Mouse (Mus musculus): ENCODE results near the gene Trpv3. TPM values are rescaled to one million over a fixed set of nuclear protein-coding genes. Genes with fewer than 3 reads are reported as not detected.

Trpv3 gene
- total RNA-seq (2021): not detected
- long read RNA-seq, experiment 1: 0 reads
- long read RNA-seq, experiment 2: 0 reads

DNA sequence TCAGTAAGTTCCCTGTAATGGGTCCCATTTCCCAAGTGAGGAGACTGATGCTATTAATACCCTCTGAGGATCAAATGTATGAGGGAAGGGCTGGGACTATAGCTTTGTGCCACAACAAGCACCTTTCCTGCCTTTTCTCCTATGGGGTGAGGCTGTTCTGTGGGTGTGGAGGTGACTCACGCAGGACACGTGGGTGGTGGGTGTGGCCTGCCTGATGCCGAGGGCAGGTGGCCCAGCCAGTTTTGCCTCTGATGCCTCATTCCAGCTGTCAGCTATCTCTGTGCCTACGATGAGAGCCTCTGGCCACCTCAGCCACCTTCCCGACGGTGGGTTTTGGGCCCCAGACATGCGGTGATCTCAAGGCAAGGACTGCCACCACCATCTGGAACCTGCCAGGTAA, at the start of gene Trpv3:
Gene Trpv3, plus strand, starts transcription at position 122 of the 400 bp plus-strand sequence.
- DNase-seq: no peak

- no peak for DNase-seq
These were observed 47.5 kb upstream of the Trpv3 start for GRCm38 (mm10) chr11:73219671-73220070.

- no peak for DNase-seq
These were observed 46.5 kb upstream of the Trpv3 start for GRCm38 (mm10) chr11:73220651-73221050.

DNA sequence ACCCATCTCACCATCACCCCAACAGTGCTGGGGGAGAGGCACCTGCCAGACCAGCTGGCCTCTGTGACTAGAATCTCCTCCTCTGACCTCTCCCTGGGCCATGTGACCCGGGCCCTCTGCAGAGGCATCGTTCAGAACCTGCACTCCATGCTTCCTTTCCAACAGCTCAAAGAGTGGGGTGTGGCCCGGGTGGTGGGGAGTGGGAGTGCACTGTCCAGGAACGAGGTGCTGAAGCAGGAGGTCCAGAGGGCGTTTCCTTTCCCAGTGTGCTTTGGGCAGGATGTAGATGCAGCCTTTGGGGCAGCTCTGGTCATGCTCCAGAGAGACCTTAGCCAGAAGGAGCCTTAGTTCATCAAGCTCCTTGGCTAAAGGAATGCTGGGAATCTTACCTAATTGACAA, 44.3 kb upstream of the Trpv3 start:
- no peak for DNase-seq

GRCm38 (mm10) chr11:73223966-73224365, 43.2 kb upstream of the Trpv3 start:
- DNase-seq: peak; percentile 51 to 54

DNA sequence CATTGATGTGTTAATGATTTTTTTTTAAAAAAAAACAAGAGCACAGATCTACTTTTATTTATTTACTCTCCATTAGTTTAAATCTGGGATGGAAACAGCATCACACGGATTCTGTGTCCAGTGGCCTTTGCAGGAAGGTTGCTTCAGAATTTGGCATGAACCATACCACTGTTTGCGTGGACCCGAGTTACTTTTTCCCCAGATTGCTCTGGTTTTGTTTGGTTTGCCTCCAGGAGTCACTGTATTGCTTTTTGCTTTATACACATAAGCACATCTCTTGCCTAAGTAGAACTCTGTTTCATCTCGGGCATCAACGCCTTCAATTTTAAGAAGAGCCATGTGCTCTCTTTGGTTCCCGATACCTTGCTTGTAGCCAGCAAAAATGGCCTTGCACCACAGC, 41.3 kb upstream of the Trpv3 start:
- DNase-seq: no peak

DNA sequence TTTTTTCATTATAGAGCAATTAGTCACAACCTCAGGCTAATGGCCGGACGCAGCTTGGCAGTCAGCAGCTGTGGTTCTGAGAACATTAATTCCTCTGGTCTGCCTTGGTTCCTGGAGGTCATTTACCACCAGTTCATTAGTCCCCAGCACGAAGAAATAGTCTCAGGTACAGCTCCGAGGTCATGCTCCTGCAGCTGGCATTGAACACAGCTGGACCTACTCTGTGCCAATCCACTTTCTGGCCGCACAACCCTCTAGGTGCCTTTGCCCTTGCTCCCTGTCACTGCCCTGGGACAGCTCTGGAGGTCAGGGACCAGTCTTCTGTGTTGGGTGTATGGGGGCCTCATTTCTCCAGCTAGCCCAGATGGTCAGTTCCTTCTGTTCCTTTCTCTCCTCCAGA, 38.3 kb upstream of the Trpv3 start:
- no peak for DNase-seq

- no peak for DNase-seq
These were observed 37.1 kb upstream of the Trpv3 start for GRCm38 (mm10) chr11:73230081-73230480.

DNA sequence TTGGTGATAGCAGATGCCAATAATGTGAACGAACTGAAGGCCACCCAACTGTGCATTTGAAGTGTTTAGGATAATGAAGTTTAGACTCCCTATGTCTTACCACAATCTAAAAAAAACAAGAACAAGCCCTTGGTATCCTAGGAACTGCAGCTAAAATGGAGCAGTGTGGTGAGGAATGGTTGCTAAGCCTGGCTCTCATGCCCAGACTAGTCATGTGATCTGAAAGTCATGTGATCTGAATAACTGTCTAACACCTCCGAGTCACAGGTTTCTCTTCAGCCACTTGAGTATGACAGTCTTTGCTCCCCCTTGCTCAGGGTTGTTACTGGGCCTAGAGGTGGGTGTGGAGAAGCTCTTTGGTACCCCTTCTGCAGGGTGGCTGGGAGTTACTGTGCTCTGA, 34.7 kb upstream of the Trpv3 start:
- no peak for DNase-seq

DNA sequence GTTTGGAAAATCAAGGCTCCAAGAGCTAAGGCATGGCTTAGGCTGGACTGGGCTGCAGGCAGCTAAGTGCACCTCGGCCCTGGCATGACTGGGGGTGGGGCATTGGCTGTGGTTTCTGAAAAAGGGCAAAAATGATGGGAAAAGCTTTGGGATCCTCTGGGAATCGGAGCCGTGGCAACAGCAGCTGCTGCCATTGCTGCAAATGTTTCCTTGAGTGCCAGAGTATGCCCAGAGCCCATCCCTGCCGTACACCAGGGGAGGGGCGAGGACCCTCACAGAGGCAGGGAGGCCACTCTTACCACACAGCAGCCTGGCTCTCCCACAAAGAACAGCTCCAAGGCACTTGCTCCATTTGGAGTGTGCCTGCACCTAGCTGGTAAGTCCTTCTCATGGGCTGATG, 33.2 kb upstream of the Trpv3 start, which contains the start of gene Trpv1:
Gene Trpv1, plus strand, starts transcription at position 301 of the 400 bp plus-strand sequence.
- no peak for DNase-seq

DNA sequence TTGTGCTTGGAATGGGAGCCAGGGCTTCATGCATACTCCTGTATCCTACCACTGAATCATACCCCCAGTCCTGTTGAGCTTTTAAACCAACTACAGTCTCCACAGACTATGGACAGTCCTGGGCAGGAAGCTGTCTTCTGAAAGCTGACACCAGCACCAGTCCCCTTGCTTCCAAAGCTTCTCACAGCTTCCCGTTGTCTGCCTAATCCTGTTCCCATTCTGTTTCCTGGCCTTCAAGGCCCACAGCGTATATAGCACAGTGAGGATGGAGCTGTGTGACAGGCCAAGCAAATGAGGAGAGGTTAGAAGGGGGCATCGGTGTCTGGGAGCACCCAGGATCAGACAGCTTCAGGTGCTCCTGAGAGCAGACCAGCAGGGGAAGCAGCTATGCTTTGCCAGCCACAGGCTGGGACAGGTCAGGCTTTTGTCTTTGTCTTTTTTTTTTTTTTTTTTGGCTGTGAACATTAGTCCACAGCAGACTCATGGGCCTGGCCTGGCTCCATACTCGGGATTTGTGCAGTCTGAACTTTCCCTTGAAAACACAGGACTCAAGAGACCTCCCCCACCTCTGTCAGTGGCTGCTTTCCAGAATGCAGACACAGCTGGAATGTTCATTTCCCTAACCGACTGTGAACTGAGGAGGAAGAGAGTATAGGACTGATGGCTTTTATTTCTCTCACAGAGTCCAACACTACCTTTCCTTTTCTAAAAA, 31.0 kb upstream of the Trpv3 start:
- peak; percentile 84 to 91 for DNase-seq

GRCm38 (mm10) chr11:73236731-73237130, 30.5 kb upstream of the Trpv3 start:
- peak in 1 of 2 experiments; percentile 11 for DNase-seq

DNA sequence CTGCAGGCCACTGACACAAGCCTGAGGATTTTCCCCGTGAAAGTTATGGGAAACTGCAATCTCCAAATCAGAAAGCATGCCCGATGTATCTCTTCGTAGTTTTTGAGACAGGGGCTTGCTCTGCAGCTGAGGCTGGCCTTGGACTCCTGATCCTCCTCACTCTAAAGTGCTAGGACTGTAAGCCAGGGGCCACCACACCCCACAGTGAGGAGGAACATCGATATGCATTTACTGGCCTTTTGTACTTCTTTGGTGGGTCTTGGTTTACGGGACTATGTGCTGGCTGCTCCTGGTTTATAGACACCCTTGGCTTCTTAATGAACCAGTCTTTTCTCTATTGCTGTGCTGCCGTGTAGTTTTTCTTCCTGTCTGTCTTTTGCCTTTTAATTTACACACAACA, 25.0 kb upstream of the Trpv3 start:
- no peak for DNase-seq

GRCm38 (mm10) chr11:73242777-73243176, 24.4 kb upstream of the Trpv3 start:
- no peak for DNase-seq

DNA sequence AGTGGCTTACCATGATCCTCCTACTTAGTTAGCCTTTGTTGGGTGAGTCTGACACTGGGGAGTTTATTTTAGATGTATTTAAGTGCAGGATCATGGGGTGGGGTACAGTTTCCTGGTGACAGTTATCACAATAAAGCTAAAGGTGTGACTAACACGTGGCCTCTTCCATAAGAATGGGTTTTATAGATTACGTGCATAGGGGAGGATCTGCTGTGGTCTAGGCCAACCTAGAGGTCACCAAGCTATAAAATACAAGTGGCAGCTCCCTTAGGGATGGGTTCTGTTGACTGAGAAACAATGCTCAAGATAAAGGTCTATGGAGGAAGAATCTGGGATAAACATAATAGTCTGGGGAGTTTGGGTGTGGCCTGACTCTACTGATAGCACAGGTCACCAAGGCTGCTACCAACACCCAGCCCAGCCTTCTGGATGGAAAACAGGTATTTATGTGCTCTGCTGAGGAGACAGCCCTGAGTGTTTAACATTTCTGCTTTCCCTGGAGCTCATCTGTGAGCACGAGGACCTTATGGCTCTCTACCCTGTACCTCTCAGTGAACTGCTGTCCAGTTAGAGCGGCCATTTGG, 9.7 kb upstream of the Trpv3 start:
- DNase-seq: no peak

DNA sequence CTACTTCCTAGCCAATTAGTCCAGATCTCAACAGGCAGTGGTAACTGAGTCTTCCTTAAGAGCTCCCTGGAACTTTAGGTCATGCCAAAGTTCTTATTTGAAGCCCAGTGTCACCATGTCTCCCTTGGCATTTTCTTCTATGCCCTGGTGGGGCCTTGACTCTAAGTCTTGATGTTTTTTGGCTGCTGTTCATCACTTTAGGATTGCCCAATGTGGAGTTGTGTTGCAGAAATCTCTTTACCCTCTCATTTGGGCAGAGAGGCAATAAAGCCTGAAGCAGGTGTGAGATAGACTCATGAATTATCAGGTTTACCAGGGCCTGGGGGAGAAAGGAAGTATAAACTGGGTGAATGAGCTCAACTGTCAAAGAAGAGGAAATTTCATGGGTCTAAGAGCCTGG, 8.5 kb upstream of the Trpv3 start:
- no peak for DNase-seq

GRCm38 (mm10) chr11:73260457-73260856, 6.7 kb upstream of the Trpv3 start:
- no peak for DNase-seq

DNA sequence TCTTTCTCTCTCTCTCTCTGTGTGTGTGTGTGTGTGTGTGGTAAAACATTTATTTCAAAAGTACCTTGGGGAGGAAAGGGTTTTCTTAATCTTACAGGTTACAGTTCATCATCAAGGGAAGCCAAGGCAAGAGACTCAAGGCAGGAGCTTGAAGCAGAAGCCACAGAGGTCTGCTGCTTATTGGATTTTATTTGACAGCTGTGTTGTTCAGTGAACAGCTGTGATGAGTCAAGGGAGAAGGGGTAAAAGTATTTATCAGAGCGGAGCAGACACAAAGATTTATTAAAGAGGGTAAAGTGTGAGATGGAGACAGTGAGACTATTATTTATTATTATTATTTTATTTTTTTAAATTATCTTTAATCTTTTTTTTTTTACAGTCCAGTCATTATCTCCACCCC, 5.8 kb upstream of the Trpv3 start:
- DNase-seq: no peak

DNA sequence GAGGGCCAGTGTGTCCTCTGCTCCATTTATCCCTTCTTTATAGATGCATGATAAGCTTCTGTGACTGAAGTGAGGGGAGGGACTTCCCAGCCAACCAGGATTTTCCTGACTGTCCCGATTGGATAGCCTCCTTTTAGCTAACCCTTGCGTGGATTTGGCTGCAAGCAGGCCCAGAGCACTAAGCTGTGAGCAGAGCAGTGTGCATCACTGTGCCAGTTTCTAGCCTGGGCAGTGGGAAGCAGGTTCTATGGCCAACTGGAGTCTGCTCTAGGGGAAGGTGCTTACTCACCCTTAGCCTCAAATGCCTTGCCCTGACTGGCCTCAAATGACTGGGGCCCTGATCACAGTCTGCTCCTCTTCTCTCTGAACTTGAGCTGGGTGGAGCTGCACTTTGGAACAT, 7.6 kb downstream of the Trpv3 start:
- DNase-seq: no peak

DNA sequence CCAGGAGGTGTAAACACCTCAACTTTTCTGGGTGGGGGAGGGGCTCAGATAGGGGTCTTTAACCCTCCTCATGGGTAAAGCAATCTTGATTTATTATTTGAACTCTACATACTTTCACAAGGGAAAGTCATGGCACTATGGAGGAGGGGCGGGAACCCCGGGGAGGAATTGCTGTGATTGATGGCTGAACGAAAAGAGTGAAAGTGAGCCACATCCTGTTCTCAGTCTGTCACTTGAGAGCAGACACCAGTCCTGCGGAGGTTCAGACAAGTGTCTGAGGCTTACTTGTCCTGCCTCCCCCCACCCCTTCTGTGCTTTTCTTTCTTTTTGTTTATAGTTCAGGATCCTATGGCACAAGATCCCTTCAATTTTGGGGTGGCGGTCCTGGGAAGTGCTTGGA, 13.5 kb downstream of the Trpv3 start:
- no peak for DNase-seq

DNA sequence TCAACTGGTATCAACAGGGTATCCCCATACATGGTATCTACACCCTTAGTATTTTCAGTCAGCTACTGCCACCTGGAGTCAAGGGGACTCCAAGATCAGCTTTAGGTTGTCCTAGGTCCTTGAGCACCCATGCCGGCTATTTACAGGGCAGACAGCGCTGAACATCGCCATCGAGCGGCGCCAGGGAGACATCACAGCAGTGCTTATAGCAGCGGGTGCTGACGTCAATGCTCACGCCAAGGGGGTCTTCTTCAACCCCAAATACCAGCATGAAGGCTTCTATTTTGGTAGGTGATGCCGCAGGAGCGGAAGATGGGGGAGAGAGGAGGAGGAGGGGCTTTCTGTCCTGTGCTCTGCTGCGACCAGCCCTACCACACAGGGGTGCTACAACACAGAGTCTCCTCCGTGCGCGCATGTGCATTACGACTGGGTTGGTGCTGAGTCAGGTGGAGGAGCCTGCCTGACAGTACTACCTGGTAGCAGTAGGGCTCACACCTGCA, 14.4 kb downstream of the Trpv3 start:
- peak; percentile 45 to 53 for DNase-seq

- DNase-seq: peak; percentile 41 to 65
These were observed 16.2 kb downstream of the Trpv3 start for GRCm38 (mm10) chr11:73283369-73283768.

DNA sequence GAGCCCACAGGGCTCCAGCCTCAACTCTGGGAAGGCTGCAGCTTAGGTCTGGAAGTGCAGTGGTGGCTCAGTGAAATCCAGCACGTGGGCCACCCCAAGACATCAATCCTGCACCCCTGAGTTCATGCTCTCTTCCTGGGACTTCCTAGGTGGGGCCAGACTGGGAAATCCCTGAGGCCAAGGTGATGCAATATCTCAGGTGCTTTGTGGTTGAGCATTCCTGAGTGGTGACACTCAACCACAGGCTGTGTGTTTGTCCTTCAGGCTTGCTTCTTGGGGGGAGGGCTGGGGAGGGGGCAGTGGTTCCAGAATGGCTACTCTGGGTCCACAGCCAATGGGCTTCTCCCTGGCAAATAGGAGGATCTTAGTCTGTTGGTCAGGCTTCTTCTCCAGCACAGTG, 16.7 kb downstream of the Trpv3 start:
- DNase-seq: no peak

- peak; percentile 23 to 45 for DNase-seq
These were observed 17.2 kb downstream of the Trpv3 start for GRCm38 (mm10) chr11:73284351-73284750.

Measured in heart, adult 18-20 months (tissue).